Mouse (Mus musculus) brain, embryonic 14.5 days (tissue): ENCODE measurements around the gene Zbtb33.

Experiments
- CTCF ChIP-seq: fragments of 200-500 bp; IDR thresholded peaks from 2 replicates; pipeline ENCODE4 v1.5.1; 2012; ENCODE audit warnings: inconsistent platforms, mild to moderate bottlenecking, moderate library complexity, borderline replicate concordance; ENCODE audit not compliant: insufficient read depth, insufficient read length; ENCODE audit errors: extremely low read depth
- POLR2A ChIP-seq: fragments of 200-500 bp; IDR thresholded peaks from 2 replicates; pipeline ENCODE4 v1.6.1; 2012; ENCODE audit warnings: mild to moderate bottlenecking, inconsistent platforms, borderline replicate concordance; ENCODE audit not compliant: poor library complexity, insufficient read depth, insufficient read length, severe bottlenecking; ENCODE audit errors: extremely low read depth

DNA sequence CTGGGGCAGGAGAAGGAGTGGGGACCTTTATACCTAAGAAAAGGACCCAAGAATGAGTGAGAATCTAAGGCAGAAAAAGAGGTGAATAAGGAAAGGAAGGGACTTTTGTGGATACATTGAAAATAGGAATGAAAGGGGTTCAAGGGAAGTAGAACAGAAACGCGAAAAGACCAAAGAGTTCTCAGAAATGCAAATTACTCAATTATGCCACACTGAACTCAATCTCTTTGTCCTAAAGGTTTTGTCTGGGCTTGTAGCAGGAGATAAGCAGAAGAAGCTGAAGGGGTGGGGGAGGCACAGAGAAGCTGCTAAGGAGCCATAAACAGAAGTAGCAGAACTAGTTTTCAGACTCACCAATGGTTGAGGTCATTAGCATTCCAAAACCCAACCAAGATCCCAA is 4.1 kb upstream of the Zbtb33 start:
- TF ChIP-seq POLR2A = no peak
- no peak for TF ChIP-seq CTCF
